Mouse (Mus musculus) embryonic fibroblast, embryonic 13.5 days (primary cell): ENCODE data around the gene Bcar3. TPM values are rescaled to one million over a fixed set of nuclear protein-coding genes. Genes with fewer than 3 reads are reported as not detected.

Experiments
- H3K27ac ChIP-seq: 2 replicates; pipeline ENCODE4 v1.5.1; 2012; ENCODE audit warnings: low read length, control low read depth, inconsistent platforms; ENCODE audit not compliant: insufficient read depth
- H3K4me1 ChIP-seq: 2 replicates; pipeline ENCODE4 v1.6.1; 2011; ENCODE audit warnings: low read length; ENCODE audit not compliant: control insufficient read depth, insufficient read depth
- H3K4me3 ChIP-seq: 2 replicates; pipeline ENCODE4 v1.5.1; 2011; ENCODE audit warnings: mild to moderate bottlenecking, control low read depth, low read length; ENCODE audit not compliant: insufficient read depth
- CTCF ChIP-seq: IDR thresholded peaks from 2 replicates; pipeline ENCODE4 v1.5.1; 2011; ENCODE audit warnings: mild to moderate bottlenecking, control low read depth, low read length, moderate library complexity, borderline replicate concordance; ENCODE audit not compliant: insufficient read depth
- POLR2A ChIP-seq: IDR thresholded peaks from 2 replicates; pipeline ENCODE4 v1.6.1; 2011; ENCODE audit warnings: low read depth, mild to moderate bottlenecking, control low read depth, low read length, moderate library complexity
- polyA plus RNA-seq: library from polyadenylated mRNA; stranded (reverse); fragments of >200 nt; gene quantifications from 2 replicates; pipeline ENCODE4 v1.2.4, GENCODE M21; 2011; ENCODE audit warnings: low read depth; ENCODE audit not compliant: missing spikeins, insufficient read length

Bcar3 gene
- polyA plus RNA-seq, 1 experiment: 4.2 TPM

DNA sequence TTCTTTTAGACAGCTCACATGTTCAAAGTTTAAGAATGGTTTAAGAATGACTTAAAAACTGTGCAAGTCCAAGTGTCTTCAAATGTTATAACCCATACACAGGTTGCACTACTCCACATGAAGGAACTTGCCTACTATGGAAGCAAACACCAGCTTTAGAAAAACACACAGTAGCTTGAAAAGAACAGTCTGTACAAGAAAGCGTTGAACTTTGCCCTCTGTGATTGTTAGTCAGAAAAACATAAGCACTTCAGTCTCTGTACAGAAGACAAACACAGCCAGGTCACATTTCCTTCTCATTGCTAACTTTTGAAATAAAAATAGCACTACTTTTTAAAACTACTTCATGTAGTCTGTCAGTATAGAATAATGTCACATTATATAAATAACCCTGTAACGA, 244.9 kb downstream of the Bcar3 start:
- TF ChIP-seq CTCF: no peak
- TF ChIP-seq POLR2A: no peak
- no peak overlapping the region for H3K4me3 ChIP-seq
- no peaks in the 10 kb centered on the region for H3K4me1 ChIP-seq
- no peak overlapping the region for H3K27ac ChIP-seq

- TF ChIP-seq POLR2A (no peak), CTCF (no peak)
- H3K4me3 ChIP-seq: no peak overlapping the region
These were observed 246.2 kb downstream of the Bcar3 start for GRCm38 (mm10) chr3:122539961-122540690.

GRCm38 (mm10) chr3:122540918-122541317, 247.0 kb downstream of the Bcar3 start:
- no peaks in the 10 kb centered on the region for H3K4me1 ChIP-seq
- TF ChIP-seq CTCF (no peak), POLR2A (no peak)

More at GRCm38 (mm10) chr3:122539961-122540690, 246.2 kb downstream of the Bcar3 start:
- Histone ChIP-seq H3K4me1 (no peaks in the 10 kb centered on the region), H3K27ac (no peak overlapping the region)

DNA sequence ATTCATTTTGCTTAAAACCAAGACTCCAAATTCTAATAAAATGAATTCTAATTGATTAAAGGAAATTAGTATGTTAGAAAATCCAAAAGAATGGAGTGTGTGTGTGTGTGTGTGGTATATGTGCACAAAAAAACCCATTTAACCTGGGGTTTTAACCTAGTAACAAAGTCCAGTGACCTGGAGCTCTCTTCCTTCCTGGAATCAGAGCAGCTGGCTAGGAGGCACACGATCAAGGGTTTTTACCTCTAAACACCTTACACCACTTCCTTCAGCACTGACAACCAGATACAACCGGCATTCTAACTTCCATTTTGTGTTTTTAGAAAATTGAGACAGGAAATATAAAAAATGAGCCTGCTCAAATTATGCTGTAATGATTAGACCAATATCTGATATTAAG, 251.4 kb downstream of the Bcar3 start:
- H3K4me1 ChIP-seq: no peaks in the 10 kb centered on the region
- no peak overlapping the region for H3K4me3 ChIP-seq
- H3K27ac ChIP-seq: no peak overlapping the region
- TF ChIP-seq CTCF (no peak), POLR2A (no peak)

More at GRCm38 (mm10) chr3:122540918-122541317, 247.0 kb downstream of the Bcar3 start:
- H3K27ac ChIP-seq: no peak overlapping the region
- H3K4me3 ChIP-seq: no peak overlapping the region

DNA sequence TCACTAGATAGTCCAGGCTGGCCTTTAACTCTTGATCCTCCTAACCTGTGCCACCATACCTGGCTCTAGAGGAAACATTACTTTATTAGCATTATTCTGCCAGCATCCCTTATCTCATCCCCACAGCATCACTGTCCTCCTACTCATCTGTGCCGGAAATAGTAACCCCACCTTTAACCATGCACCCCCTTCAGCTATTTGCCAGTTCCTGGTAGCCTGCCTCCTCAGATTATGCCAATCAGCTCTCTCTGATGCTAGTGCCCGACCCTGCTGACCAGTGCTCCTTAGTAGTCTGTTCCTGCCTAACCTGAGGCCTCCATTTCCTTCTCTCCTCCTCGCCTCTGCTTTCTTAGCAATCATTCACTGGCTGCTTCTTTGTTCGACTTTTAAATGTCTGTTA, 253.5 kb downstream of the Bcar3 start:
- H3K4me1 ChIP-seq: no peaks in the 10 kb centered on the region
- no peak overlapping the region for H3K4me3 ChIP-seq
- no peak overlapping the region for H3K27ac ChIP-seq
- no peak for TF ChIP-seq CTCF
- TF ChIP-seq POLR2A: no peak

DNA sequence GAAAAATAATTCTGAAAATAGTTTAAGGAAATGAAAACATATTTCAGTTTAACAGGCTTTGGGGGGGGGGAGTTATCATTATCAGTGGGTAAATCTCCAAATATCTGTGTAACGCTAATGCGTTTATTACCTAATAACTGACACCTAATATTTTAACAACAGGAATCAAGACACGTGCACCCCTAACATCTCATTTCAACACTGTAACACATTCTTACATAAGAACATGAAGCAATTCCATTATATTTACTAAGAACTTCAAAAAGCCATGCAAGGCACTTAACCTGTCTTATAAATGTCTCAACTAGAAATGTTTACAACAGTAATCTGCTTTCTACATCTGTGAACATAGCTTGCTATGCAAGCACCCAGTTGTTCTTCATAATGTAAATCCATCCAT, 257.2 kb downstream of the Bcar3 start:
- Histone ChIP-seq H3K4me1 (no peaks in the 10 kb centered on the region), H3K4me3 (no peak overlapping the region), H3K27ac (no peak overlapping the region)
- no peak for TF ChIP-seq POLR2A
- no peak for TF ChIP-seq CTCF

DNA sequence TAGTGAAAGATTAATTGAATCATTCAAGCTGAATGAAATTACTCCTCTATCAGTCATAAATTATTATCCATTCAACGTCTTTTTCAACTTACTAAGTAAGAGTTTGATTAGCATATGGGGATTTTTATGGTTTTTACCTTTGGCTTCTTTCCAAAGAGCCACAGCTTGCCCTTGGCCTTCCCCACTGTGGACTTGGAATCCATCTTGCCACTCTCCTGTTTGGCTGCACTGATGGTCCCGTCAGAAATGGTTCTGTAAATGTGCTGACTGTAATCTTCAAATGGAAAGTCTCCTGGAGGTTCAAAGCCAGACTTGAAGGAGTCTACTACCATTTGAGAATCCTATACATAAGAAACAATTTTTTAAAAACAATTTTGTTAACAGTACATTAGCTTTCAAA, 263.8 kb downstream of the Bcar3 start:
- Histone ChIP-seq H3K4me1 (no peaks in the 10 kb centered on the region), H3K4me3 (no peak overlapping the region), H3K27ac (no peak overlapping the region)
- TF ChIP-seq POLR2A (no peak), CTCF (no peak)

DNA sequence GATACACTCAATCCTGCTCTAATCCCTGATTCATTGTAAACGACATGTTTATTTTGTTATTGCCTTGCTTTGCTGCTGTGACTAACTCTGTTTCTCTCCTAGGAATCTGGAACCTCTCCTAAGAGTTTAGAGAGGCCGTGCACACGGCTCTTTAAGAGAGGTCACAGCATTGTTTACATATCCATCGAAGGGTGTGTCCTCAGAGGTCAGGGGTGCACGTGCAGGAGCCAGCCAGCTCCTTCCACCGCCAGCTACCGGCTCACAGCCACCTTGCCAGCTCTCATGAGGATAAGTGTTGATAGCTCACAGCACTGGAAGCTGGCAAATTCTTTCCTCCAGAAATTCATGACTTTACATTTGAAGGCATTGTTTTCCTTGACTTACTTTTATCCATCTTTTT, 271.3 kb downstream of the Bcar3 start:
- no peak for TF ChIP-seq CTCF
- TF ChIP-seq POLR2A: no peak
- no peak overlapping the region for H3K4me3 ChIP-seq
- no peak overlapping the region for H3K27ac ChIP-seq
- H3K4me1 ChIP-seq: no peaks in the 10 kb centered on the region; the same call in 1 of the 2 replicates

- Histone ChIP-seq H3K4me1 (no peaks in the 10 kb centered on the region; the same call in 1 of the 2 replicates), H3K27ac (no peak overlapping the region), H3K4me3 (no peak overlapping the region)
- TF ChIP-seq POLR2A (no peak), CTCF (no peak)
These were observed 272.2 kb downstream of the Bcar3 start for GRCm38 (mm10) chr3:122566112-122566511.

DNA sequence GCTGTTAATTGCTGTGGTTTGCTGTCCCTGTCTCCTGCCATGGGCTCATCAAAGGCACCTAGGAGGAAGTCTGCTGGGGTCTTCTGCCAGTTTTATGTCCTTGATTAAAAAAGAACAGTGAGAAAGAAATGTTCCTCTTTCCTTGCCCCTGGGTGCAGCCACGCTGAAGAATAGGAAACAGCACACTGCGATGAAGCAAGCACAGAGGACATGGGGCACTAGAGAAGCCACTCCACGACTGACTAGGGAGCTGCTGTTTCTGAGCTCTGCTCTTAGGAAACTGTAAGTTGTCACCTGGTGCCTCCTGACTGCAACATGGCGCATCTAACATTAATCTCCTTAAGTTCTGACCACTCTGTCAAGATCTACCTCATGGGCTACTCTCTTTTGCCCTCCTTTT, 272.6 kb downstream of the Bcar3 start:
- H3K27ac ChIP-seq: no peak overlapping the region
- TF ChIP-seq POLR2A (no peak), CTCF (no peak)

More for the DNA sequence above, 272.6 kb downstream of the Bcar3 start:
- H3K4me3 ChIP-seq: no peak overlapping the region
- H3K4me1 ChIP-seq: no peaks in the 10 kb centered on the region; the same call in 1 of the 2 replicates
